Mouse (Mus musculus) lung, postnatal 0 days (tissue): ENCODE data around the gene Neurl2. TPM values are rescaled to one million over a fixed set of nuclear protein-coding genes. Genes with fewer than 3 reads are reported as not detected.

Experiments
- ATAC-seq: fragments of 200-750 bp; cut with Nextera tagmentation; 2 replicates; pipeline ENCODE4 v1.8.0; 2017; ENCODE audit warnings: moderate library complexity
- DNase-seq: peaks from one replicate; pipeline ENCODE4 v3.0.0-alpha.2; 2016; ENCODE audit warnings: low spot score
- H3K27ac ChIP-seq: fragments of 300-500 bp; sonication (generic); 2 replicates; pipeline ENCODE4 v1.5.1; 2014; ENCODE audit warnings: antibody characterized with exemption, mild to moderate bottlenecking, low read length, mixed read lengths
- H3K27me3 ChIP-seq: fragments of 300-500 bp; sonication (generic); replicated peaks from 2 replicates; pipeline ENCODE4 v1.6.1; 2014; ENCODE audit warnings: low read length, mixed read lengths; ENCODE audit not compliant: insufficient read depth
- H3K36me3 ChIP-seq: fragments of 300-500 bp; sonication (generic); 2 replicates; pipeline ENCODE4 v1.6.1; 2014; ENCODE audit warnings: low read length, mixed read lengths; ENCODE audit not compliant: insufficient read depth
- H3K4me1 ChIP-seq: fragments of 300-500 bp; sonication (generic); 2 replicates; pipeline ENCODE4 v1.6.1; 2014; ENCODE audit warnings: antibody characterized with exemption, low read depth, low read length, mixed read lengths; ENCODE audit not compliant: insufficient read depth
- H3K4me2 ChIP-seq: fragments of 300-500 bp; sonication (generic); replicated peaks from 2 replicates; pipeline ENCODE4 v1.6.1; 2014; ENCODE audit warnings: low read depth, mild to moderate bottlenecking, low read length, moderate library complexity, mixed read lengths
- H3K4me3 ChIP-seq: fragments of 300-500 bp; sonication (generic); 2 replicates; pipeline ENCODE4 v1.5.1; 2014; ENCODE audit warnings: low read depth, low read length
- H3K9ac ChIP-seq: fragments of 300-500 bp; sonication (generic); replicated peaks from 2 replicates; pipeline ENCODE4 v1.6.1; 2014; ENCODE audit warnings: low read depth, mild to moderate bottlenecking
- H3K9me3 ChIP-seq: fragments of 300-500 bp; sonication (generic); 2 replicates; pipeline ENCODE4 v1.6.1; 2016; ENCODE audit warnings: low read length, mixed read lengths
- CTCF ChIP-seq: IDR thresholded peaks from 2 replicates; pipeline ENCODE4 v1.5.1; 2016; ENCODE audit warnings: antibody characterized with exemption, mild to moderate bottlenecking
- EP300 ChIP-seq: IDR thresholded peaks from 2 replicates; pipeline ENCODE4 v1.6.1; 2016; ENCODE audit warnings: antibody characterized with exemption, mild to moderate bottlenecking, control low read depth
- WGBS: fragments of 180-500 bp; shearing (Covaris S2); extraction: QIAGEN DNeasy Blood & Tissue Kit; methylation state at CpG from one replicate; pipeline ENCODE4 v1.1.7; 2014; 5-methylcytosine and 5-hydroxymethylcytosine counted together
- polyA plus RNA-seq: library from polyadenylated mRNA; unstranded; fragments of >200 nt; fragmentation: Nextera tagmentation; extraction: Ambion mirVana; gene quantifications from 2 replicates; pipeline ENCODE4 v1.2.1, GENCODE M21; 2015

Gene Neurl2
- polyA plus RNA-seq, 1 experiment from 2014 or later = 5.4 TPM

- Histone ChIP-seq H3K4me1 (no peaks in the 10 kb centered on the region), H3K27ac (no peak overlapping the region), H3K4me2 (no peak overlapping the region), H3K9me3 (no peaks in the 10 kb centered on the region), H3K9ac (no peak overlapping the region), H3K36me3 (no peaks in the 10 kb centered on the region), H3K4me3 (no peak overlapping the region), H3K27me3 (no peaks in the 10 kb centered on the region)
- TF ChIP-seq EP300 = no peak
- TF ChIP-seq CTCF = peak; percentile 61
- 60% methylated on average over 3 of the region's 3 CpGs for WGBS
- ATAC-seq (no peak), DNase-seq (no peak)
Measured at GRCm38 (mm10) chr2:164845782-164846181, 12.5 kb upstream of the Neurl2 start.

- Histone ChIP-seq H3K27me3 (no peaks in the 10 kb centered on the region), H3K4me1 (peaks cover 12% of the 10 kb centered on the region), H3K9me3 (no peaks in the 10 kb centered on the region), H3K27ac (no peak overlapping the region), H3K36me3 (peaks cover 20% of the 10 kb centered on the region), H3K4me3 (no peak overlapping the region), H3K4me2 (no peak overlapping the region; the same call in 1 of the 2 replicates), H3K9ac (no peak overlapping the region)
- no peak for ATAC-seq
- WGBS = 95% methylated on average over 4 of the region's 4 CpGs
- no peak for DNase-seq
- TF ChIP-seq EP300 = no peak
Measured at GRCm38 (mm10) chr2:164835164-164835563, 1.9 kb upstream of the Neurl2 start.

- ATAC-seq (0 out of 2 replicates have a peak, but pooled peaks have one; percentile 8), DNase-seq (no peak)
- TF ChIP-seq CTCF (no peak; the same call in 1 of the 2 replicates), EP300 (no peak)
- WGBS = 41% methylated on average over 8 of the region's 8 CpGs
- Histone ChIP-seq H3K9me3 (no peaks in the 10 kb centered on the region), H3K9ac (0 out of 2 replicates have a peak overlapping the region, but pooled peaks have one; percentile 51), H3K27me3 (no peaks in the 10 kb centered on the region), H3K4me2 (peak overlapping the region; percentile 83), H3K27ac (no peak overlapping the region), H3K36me3 (peaks cover 15% of the 10 kb centered on the region), H3K4me3 (peak overlapping the region; percentile 55), H3K4me1 (peaks cover 12% of the 10 kb centered on the region)
Measured at GRCm38 (mm10) chr2:164834531-164834930, 1.3 kb upstream of the Neurl2 start.

GRCm38 (mm10) chr2:164832748-164833301, 431 bp downstream of the Neurl2 start, which contains the start of gene Ctsa:
Ctsa (plus strand) TSS chr2:164832873.
- no peak for TF ChIP-seq EP300
- peak; percentile 83 for TF ChIP-seq CTCF
- Histone ChIP-seq H3K4me3 (peak within 1 kb of the TSS; percentile 55), H3K27ac (peak within 1 kb of the TSS; percentile 89), H3K9me3 (no peaks in the 10 kb centered on the region), H3K9ac (peak within 1 kb of the TSS; percentile 51), H3K4me2 (peak within 1 kb of the TSS; percentile 83), H3K36me3 (peaks cover under 1% of the 10 kb centered on the region; the same call in 1 of the 2 replicates), H3K27me3 (no peaks in the 10 kb centered on the region), H3K4me1 (peaks cover 12% of the 10 kb centered on the region)
- WGBS = under 1% methylated on average over 35 of the region's 35 CpGs
- peak; percentile 82 for DNase-seq
- ATAC-seq = peak; percentile 76

- H3K4me3 ChIP-seq = peak overlapping the region; percentile 55
- peaks cover 12% of the 10 kb centered on the region for H3K4me1 ChIP-seq
- ATAC-seq (no peak), DNase-seq (no peak)
- peak overlapping the region; percentile 83 for H3K4me2 ChIP-seq
- 62% methylated on average over 16 of the region's 16 CpGs for WGBS
- H3K9ac ChIP-seq = peak overlapping the region; percentile 51; the same call in 1 of the 2 replicates
- no peak for TF ChIP-seq EP300
- no peak for TF ChIP-seq CTCF
- no peaks in the 10 kb centered on the region; the same call in 1 of the 2 replicates for H3K36me3 ChIP-seq
- H3K27ac ChIP-seq = no peak overlapping the region
- H3K27me3 ChIP-seq = no peaks in the 10 kb centered on the region
- H3K9me3 ChIP-seq = no peaks in the 10 kb centered on the region
Measured at GRCm38 (mm10) chr2:164832032-164832747, 1.1 kb downstream of the Neurl2 start.

GRCm38 (mm10) chr2:164831029-164831428, 2.2 kb downstream of the Neurl2 start:
- Histone ChIP-seq H3K27me3 (no peaks in the 10 kb centered on the region), H3K4me2 (no peak overlapping the region), H3K27ac (no peak overlapping the region), H3K9ac (no peak overlapping the region), H3K9me3 (no peaks in the 10 kb centered on the region), H3K36me3 (peaks cover 4% of the 10 kb centered on the region; the same call in 1 of the 2 replicates), H3K4me1 (peaks cover 12% of the 10 kb centered on the region), H3K4me3 (no peak overlapping the region)
- 84% methylated on average over 10 of the region's 10 CpGs for WGBS
- ATAC-seq (no peak), DNase-seq (no peak)
- no peak for TF ChIP-seq EP300
- no peak for TF ChIP-seq CTCF
